Mouse (Mus musculus): Measurements from ENCODE around the gene Nr5a1. TPM values are rescaled to one million over a fixed set of nuclear protein-coding genes. Genes with fewer than 3 reads are reported as not detected.
A peak's percentile ranks its signal among the peaks of the same experiment; 100 is the strongest.

The Nr5a1 gene
- polyA plus RNA-seq, 1 experiment from 2014 or later = 0.29 TPM

- Histone ChIP-seq H3K4me3 (ENCODE audit: low read depth, low read length) (no peak overlapping the region), H3K27me3 (ENCODE audit: insufficient read depth, low read length) (peaks cover 50% of the 10 kb centered on the region), H3K36me3 (ENCODE audit: insufficient read depth) (no peaks in the 10 kb centered on the region), H3K9ac (no peak overlapping the region), H3K27ac (ENCODE audit: low read depth) (no peak overlapping the region), H3K9me3 (ENCODE audit: low read depth, low read length) (no peaks in the 10 kb centered on the region), H3K4me2 (no peak overlapping the region), H3K4me1 (ENCODE audit: insufficient read depth) (no peaks in the 10 kb centered on the region)
- DNase-seq (no peak), ATAC-seq (ENCODE audit: insufficient read depth) (no peak)
- WGBS = 43% methylated on average over 4 of the region's 4 CpGs
- no peak for TF ChIP-seq CTCF (IDR thresholded peaks at IDR 0.05; ENCODE audit: low read depth)
These were observed 9.3 kb downstream of the Nr5a1 start for GRCm38 (mm10) chr2:38705036-38705435.

- Histone ChIP-seq H3K9ac (no peak overlapping the region), H3K36me3 (ENCODE audit: insufficient read depth) (no peaks in the 10 kb centered on the region), H3K27ac (ENCODE audit: low read depth) (no peak overlapping the region), H3K4me2 (no peak overlapping the region), H3K27me3 (ENCODE audit: insufficient read depth, low read length) (peaks cover 43% of the 10 kb centered on the region), H3K4me1 (ENCODE audit: insufficient read depth) (no peaks in the 10 kb centered on the region), H3K9me3 (ENCODE audit: low read depth, low read length) (no peaks in the 10 kb centered on the region), H3K4me3 (ENCODE audit: low read depth, low read length) (no peak overlapping the region)
- no peak for TF ChIP-seq CTCF (IDR thresholded peaks at IDR 0.05; ENCODE audit: low read depth)
- ATAC-seq (ENCODE audit: insufficient read depth) (no peak), DNase-seq (no peak)
- 72% methylated on average over 9 of the region's 9 CpGs for WGBS
These were observed 10.0 kb downstream of the Nr5a1 start for GRCm38 (mm10) chr2:38704336-38704735.

- no peaks in the 10 kb centered on the region for H3K36me3 ChIP-seq (ENCODE audit: insufficient read depth)
- no peak overlapping the region for H3K4me3 ChIP-seq (ENCODE audit: low read depth, low read length)
- DNase-seq = no peak
- H3K9me3 ChIP-seq (ENCODE audit: low read depth, low read length) = no peaks in the 10 kb centered on the region
- H3K27me3 ChIP-seq (ENCODE audit: insufficient read depth, low read length) = peaks cover 2% of the 10 kb centered on the region; the same call in 1 of the 2 replicates
- 58% methylated on average over 5 of the region's 5 CpGs for WGBS
- peak; percentile 36; the same call in 1 of the 2 replicates for TF ChIP-seq CTCF (IDR thresholded peaks at IDR 0.05; ENCODE audit: low read depth)
- H3K9ac ChIP-seq = no peak overlapping the region
- ATAC-seq (ENCODE audit: insufficient read depth) = no peak
- H3K27ac ChIP-seq (ENCODE audit: low read depth) = no peak overlapping the region
- no peaks in the 10 kb centered on the region for H3K4me1 ChIP-seq (ENCODE audit: insufficient read depth)
- no peak overlapping the region for H3K4me2 ChIP-seq
These were observed 14.2 kb downstream of the Nr5a1 start for GRCm38 (mm10) chr2:38700177-38700576.

GRCm38 (mm10) chr2:38698623-38699022 is 15.7 kb downstream of the Nr5a1 start:
- 80% methylated on average over 5 of the region's 5 CpGs for WGBS
- Histone ChIP-seq H3K27ac (ENCODE audit: low read depth) (no peak overlapping the region), H3K27me3 (ENCODE audit: insufficient read depth, low read length) (no peaks in the 10 kb centered on the region), H3K4me1 (ENCODE audit: insufficient read depth) (no peaks in the 10 kb centered on the region), H3K36me3 (ENCODE audit: insufficient read depth) (no peaks in the 10 kb centered on the region), H3K9me3 (ENCODE audit: low read depth, low read length) (no peaks in the 10 kb centered on the region), H3K9ac (no peak overlapping the region), H3K4me2 (no peak overlapping the region), H3K4me3 (ENCODE audit: low read depth, low read length) (no peak overlapping the region)
- no peak for TF ChIP-seq CTCF (IDR thresholded peaks at IDR 0.05; ENCODE audit: low read depth)
- ATAC-seq (ENCODE audit: insufficient read depth) (no peak), DNase-seq (no peak)

- DNase-seq = no peak
- H3K27ac ChIP-seq (ENCODE audit: low read depth) = no peak overlapping the region
- no peak overlapping the region for H3K4me3 ChIP-seq (ENCODE audit: low read depth, low read length)
- no peaks in the 10 kb centered on the region for H3K27me3 ChIP-seq (ENCODE audit: insufficient read depth, low read length)
- ATAC-seq (ENCODE audit: insufficient read depth) = no peak
- WGBS = 54% methylated on average over 27 of the region's 27 CpGs
- H3K4me1 ChIP-seq (ENCODE audit: insufficient read depth) = no peaks in the 10 kb centered on the region
- no peaks in the 10 kb centered on the region for H3K36me3 ChIP-seq (ENCODE audit: insufficient read depth)
- TF ChIP-seq CTCF (IDR thresholded peaks at IDR 0.05; ENCODE audit: low read depth) = no peak
- H3K4me2 ChIP-seq = no peak overlapping the region
- no peaks in the 10 kb centered on the region for H3K9me3 ChIP-seq (ENCODE audit: low read depth, low read length)
- no peak overlapping the region for H3K9ac ChIP-seq
These were observed 16.9 kb downstream of the Nr5a1 start for GRCm38 (mm10) chr2:38697128-38698120.

- ATAC-seq (ENCODE audit: insufficient read depth) (no peak), DNase-seq (no peak)
- Histone ChIP-seq H3K4me2 (no peak overlapping the region), H3K9me3 (ENCODE audit: low read depth, low read length) (no peaks in the 10 kb centered on the region), H3K27me3 (ENCODE audit: insufficient read depth, low read length) (no peaks in the 10 kb centered on the region), H3K9ac (no peak overlapping the region), H3K27ac (ENCODE audit: low read depth) (no peak overlapping the region), H3K36me3 (ENCODE audit: insufficient read depth) (no peaks in the 10 kb centered on the region), H3K4me3 (ENCODE audit: low read depth, low read length) (no peak overlapping the region), H3K4me1 (ENCODE audit: insufficient read depth) (no peaks in the 10 kb centered on the region)
- WGBS = 66% methylated on average over 9 of the region's 9 CpGs
- no peak for TF ChIP-seq CTCF (IDR thresholded peaks at IDR 0.05; ENCODE audit: low read depth)
These were observed 18.6 kb downstream of the Nr5a1 start for GRCm38 (mm10) chr2:38695770-38696169.

GRCm38 (mm10) chr2:38691542-38691941 is 22.8 kb downstream of the Nr5a1 start:
- Histone ChIP-seq H3K4me3 (ENCODE audit: low read depth, low read length) (no peak overlapping the region), H3K9me3 (ENCODE audit: low read depth, low read length) (no peaks in the 10 kb centered on the region), H3K27me3 (ENCODE audit: insufficient read depth, low read length) (no peaks in the 10 kb centered on the region), H3K4me2 (no peak overlapping the region), H3K36me3 (ENCODE audit: insufficient read depth) (no peaks in the 10 kb centered on the region), H3K9ac (no peak overlapping the region), H3K27ac (ENCODE audit: low read depth) (no peak overlapping the region), H3K4me1 (ENCODE audit: insufficient read depth) (no peaks in the 10 kb centered on the region)
- WGBS = 12% methylated on average over 8 of the region's 8 CpGs
- no peak for ATAC-seq (ENCODE audit: insufficient read depth)
- DNase-seq = peak; percentile 66
- peak; percentile 66 for TF ChIP-seq CTCF (IDR thresholded peaks at IDR 0.05; ENCODE audit: low read depth)
